Mouse (Mus musculus) frontal cortex, postnatal 14 days (tissue): ENCODE measurements around the gene Fam192a.

Experiments used
- DNase-seq, 2 experiments: peaks; one replicate each; pipeline ENCODE4 v3.0.0; 2022; ENCODE audit warnings: low spot score in 2 of 2

Fam192a gene

GRCm38 (mm10) chr8:94601607-94602385 lies at the start of gene Fam192a, which contains the start of gene Rspry1:
TSS of gene Fam192a (minus strand) at chr8:94601997.
TSS of gene Rspry1 (plus strand) at chr8:94601937.
- DNase-seq = peak; percentile 100

GRCm38 (mm10) chr8:94649496-94649895 lies 47.7 kb upstream of the Fam192a start:
- DNase-seq = no peak

GRCm38 (mm10) chr8:94646165-94646564 lies 44.4 kb upstream of the Fam192a start:
- DNase-seq = no peak

- DNase-seq = no peak
Observed at GRCm38 (mm10) chr8:94645202-94645601, 43.4 kb upstream of the Fam192a start.

- DNase-seq = no peak
Observed at GRCm38 (mm10) chr8:94641938-94642337, 40.1 kb upstream of the Fam192a start.

- DNase-seq = no peak
Observed at GRCm38 (mm10) chr8:94641183-94641582, 39.4 kb upstream of the Fam192a start.

- DNase-seq = no peak
Observed at GRCm38 (mm10) chr8:94634211-94634610, 32.4 kb upstream of the Fam192a start.

GRCm38 (mm10) chr8:94633564-94634194 lies 31.9 kb upstream of the Fam192a start:
- no peak for DNase-seq

- no peak for DNase-seq
Observed at GRCm38 (mm10) chr8:94624885-94625284, 23.1 kb upstream of the Fam192a start.

GRCm38 (mm10) chr8:94607064-94607463 lies 5.3 kb upstream of the Fam192a start:
- DNase-seq = no peak

GRCm38 (mm10) chr8:94604030-94604429 lies 2.2 kb upstream of the Fam192a start:
- DNase-seq = no peak

- peak in 1 of 2 experiments; percentile 37 for DNase-seq
Observed at GRCm38 (mm10) chr8:94602471-94603131, 804 bp upstream of the Fam192a start.

GRCm38 (mm10) chr8:94601034-94601606 lies 677 bp downstream of the Fam192a start:
- DNase-seq = peak; percentile 24 to 29

GRCm38 (mm10) chr8:94600478-94600877 lies 1.3 kb downstream of the Fam192a start:
- no peak for DNase-seq

- no peak for DNase-seq
Observed at GRCm38 (mm10) chr8:94594211-94594610, 7.6 kb downstream of the Fam192a start.

- no peak for DNase-seq
Observed at GRCm38 (mm10) chr8:94591691-94592090, 10.1 kb downstream of the Fam192a start.

- peak in 1 of 2 experiments; percentile 53 for DNase-seq
Observed at GRCm38 (mm10) chr8:94584238-94584817, 17.5 kb downstream of the Fam192a start.

- DNase-seq = no peak
Observed at GRCm38 (mm10) chr8:94582569-94582968, 19.2 kb downstream of the Fam192a start.

GRCm38 (mm10) chr8:94581820-94582483 lies 19.8 kb downstream of the Fam192a start:
- no peak for DNase-seq

- DNase-seq = no peak
Observed at GRCm38 (mm10) chr8:94575148-94575547, 26.6 kb downstream of the Fam192a start.
